Mouse (Mus musculus) adrenal gland, adult (tissue): Measurements from ENCODE around the gene Psma5.

Experiments
- DNase-seq, 2 experiments: peaks; one replicate each; pipeline ENCODE4 v3.0.0; 2022 to 2023; ENCODE audit warnings: low spot score in 1 of 2; ENCODE audit not compliant: inconsistent age in 2 of 2

Psma5 gene

DNA sequence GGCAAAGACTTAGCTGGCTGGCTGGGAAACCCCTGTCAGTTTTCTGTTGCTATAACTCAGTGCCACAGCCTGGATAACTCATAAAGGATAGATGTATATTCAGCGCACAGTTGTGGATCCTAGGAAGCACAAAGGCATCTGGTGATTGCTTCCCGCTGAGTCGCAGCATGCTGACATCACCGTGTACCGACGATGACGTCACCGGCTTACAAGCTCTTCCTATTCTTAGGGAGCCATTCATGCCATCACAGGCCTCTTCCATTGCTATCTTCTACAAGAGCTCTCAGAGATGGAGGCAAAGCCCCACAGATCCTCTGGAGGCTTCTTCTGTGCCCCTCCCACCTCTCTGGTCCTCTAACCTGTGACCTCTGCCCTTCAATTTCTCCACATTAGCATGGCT is 47.0 kb downstream of the Psma5 start:
- no peak for DNase-seq

DNA sequence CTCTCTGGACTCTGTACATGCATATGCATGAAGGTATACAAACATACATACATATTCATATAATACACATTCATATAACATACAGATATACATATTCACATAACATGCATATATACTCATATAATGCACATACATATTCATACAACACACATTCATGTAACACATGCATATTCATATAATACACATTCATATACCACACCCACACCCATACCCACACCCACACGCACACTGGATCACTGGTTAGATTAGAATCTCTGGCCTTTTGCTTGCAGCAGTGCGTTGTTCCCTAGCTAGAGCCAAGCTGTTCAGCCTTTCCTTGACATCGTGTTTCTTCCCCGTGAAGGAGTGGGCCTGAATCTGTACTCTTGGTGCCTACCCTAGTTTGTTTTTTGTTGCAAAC is 48.0 kb downstream of the Psma5 start:
- DNase-seq = no peak

DNA sequence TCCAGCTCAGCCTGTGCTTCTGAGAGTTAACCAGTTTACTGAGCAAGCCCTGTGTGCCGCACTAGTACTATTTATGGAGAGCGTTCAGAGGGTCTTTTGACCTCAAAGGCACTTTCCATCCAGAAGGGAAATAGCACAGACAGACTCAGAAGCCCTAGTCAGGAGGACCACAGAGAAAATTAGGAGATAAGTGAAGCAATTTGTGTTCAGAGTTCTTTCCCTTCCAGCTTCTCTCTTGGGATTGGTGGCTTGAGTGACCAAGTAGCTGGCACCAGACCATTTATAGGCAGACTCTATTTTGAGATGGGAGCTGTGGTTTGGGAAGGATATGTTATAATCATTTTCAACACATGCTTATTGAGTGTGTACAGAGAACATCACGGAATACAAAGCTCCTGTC is 49.7 kb downstream of the Psma5 start:
- peak in 1 of 2 experiments; percentile 39 for DNase-seq

DNA sequence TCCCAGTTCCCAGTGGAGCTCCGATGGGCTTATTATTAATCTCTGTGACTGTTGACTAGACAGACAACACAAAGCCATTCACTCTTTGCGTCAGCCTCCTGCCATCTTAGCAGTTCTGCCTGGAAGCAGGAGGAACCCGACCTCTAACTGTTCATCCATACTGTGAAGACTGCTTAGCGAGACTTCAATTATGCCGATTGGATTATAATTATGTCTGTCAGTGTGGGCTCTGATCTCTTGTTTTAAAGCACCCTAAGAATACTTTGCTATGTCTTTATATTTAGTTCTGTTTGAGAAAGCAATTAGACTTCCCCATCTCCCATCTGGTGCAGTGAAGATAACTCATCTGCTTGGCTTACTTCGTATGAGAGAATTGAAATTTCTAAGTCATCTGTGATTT is 50.8 kb downstream of the Psma5 start:
- DNase-seq = no peak

GRCm38 (mm10) chr3:108310921-108311341 is 54.2 kb downstream of the Psma5 start:
- DNase-seq = peak in 1 of 2 experiments; percentile 28

GRCm38 (mm10) chr3:108311688-108312087 is 55.0 kb downstream of the Psma5 start:
- peak in 1 of 2 experiments; percentile 31 for DNase-seq

DNA sequence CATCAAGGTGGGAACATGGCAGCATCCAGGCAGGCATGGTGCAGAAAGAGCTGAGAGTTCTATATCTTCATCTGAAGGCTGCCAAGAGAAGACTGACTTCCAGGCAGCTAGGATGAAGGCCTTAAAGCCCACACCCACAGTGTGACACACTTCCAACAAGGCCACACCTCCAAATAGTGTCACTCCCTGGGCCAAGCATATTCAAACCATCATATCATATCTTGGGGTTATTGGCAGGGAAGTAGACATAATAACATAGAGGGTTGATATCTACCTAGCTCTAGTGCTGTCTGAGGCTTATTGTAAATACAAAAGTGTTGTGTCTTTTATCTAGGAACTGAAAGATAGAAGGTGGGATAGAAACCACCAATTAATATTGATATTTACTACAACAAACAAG is 55.7 kb downstream of the Psma5 start:
- peak in 1 of 2 experiments; percentile 14 for DNase-seq

- no peak for DNase-seq
Measured at GRCm38 (mm10) chr3:108313138-108313537, 56.4 kb downstream of the Psma5 start.

GRCm38 (mm10) chr3:108314038-108314675 is 57.4 kb downstream of the Psma5 start:
- DNase-seq = peak in 1 of 2 experiments; percentile 27

DNA sequence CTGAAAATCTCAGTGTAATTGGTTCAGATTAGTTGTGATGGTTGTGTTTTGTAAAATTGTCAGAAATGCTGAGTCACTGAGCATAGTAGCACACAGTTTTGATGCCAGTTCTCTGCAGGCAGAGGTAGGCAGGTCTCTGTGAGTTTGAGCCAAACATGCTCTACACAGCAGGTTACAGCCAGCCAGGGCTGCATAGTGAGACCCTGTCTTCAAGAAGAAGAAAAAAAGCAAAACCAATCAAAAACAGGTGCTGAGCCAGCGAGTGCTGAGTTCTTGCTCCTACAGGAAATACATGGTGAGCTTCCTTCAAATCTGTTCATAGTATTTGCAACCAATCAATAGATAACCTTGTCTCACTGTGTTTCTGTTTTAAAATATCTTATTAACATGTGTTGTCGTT is 61.8 kb downstream of the Psma5 start:
- DNase-seq = no peak

- no peak for DNase-seq
Measured at GRCm38 (mm10) chr3:108321671-108322070, 64.9 kb downstream of the Psma5 start.

- DNase-seq = no peak
Measured at GRCm38 (mm10) chr3:108322136-108322535, 65.4 kb downstream of the Psma5 start.

- DNase-seq = no peak
Measured at GRCm38 (mm10) chr3:108322962-108323361, 66.2 kb downstream of the Psma5 start.

DNA sequence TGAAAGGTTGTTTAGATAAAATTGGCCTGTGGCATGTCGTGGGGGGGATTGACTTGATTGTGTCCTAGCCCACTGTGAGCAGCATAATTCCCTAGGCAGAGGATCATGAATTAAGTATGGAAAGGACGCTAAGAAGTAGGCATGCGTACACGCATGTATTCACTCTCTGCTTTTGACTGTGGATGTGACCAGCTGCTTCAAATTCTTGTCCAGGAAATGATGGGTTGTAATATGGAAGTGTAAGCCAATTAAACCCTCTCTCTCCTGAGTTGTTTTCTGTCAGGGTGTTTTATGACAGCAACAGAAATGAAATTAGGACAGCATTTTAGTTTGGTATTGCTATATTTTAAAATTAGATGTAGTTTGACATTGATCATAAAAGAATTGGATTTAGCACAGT is 68.1 kb downstream of the Psma5 start:
- DNase-seq = no peak

- no peak for DNase-seq
Measured at GRCm38 (mm10) chr3:108325521-108325920, 68.8 kb downstream of the Psma5 start.

DNA sequence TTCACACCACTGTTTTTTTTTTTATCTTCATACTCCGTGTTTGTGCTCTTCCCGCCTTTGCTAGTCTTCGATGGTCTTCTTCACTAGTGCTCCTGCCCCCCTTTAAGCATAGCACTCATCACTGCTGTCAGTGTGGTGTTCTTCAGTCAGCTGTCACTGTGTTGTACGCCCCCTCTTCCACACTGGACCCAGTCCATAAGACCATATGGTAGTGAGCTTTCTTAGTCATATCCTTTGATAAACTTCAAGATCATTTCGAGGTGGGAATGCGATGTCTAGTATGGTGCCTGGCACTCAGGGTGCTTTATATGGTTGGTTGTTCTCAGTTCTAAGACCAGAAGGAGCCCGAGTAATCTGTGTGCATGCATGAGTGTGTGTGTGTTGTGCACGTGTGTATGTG is 70.5 kb downstream of the Psma5 start:
- DNase-seq = no peak

- no peak for DNase-seq
Measured at GRCm38 (mm10) chr3:108327916-108328315, 71.2 kb downstream of the Psma5 start.

DNA sequence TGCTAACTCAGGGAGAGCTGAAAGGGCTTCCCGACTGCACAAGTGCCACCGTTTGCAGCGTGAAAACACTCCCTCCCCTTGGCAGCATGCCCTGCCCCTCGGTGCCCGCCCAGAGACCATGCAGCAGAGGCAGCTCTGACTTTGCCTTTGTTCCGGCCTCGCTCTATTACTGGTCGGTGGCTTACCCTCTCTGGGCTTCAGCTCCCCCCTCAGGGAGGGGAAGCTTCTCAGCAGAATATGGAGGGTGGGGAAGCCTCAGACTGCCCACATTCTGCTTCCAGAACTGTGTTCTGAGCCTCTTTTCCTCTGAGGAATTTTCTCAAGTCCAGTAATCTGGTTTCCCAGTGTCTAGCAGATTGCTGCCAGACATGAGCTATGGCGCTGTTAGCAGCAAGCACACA is 71.7 kb downstream of the Psma5 start:
- DNase-seq = peak; percentile 66 to 80
